Comparison of ENCODE assay signal across 8 mouse cellular contexts in genomic region chr4:86748336-86749291, GRCm38 (mm10). TPM values are rescaled to one million over a fixed set of nuclear protein-coding genes. Genes with fewer than 3 reads are reported as not detected.
DNase-seq lines count a peak whose midpoint lies in the region; ATAC-seq and TF ChIP-seq lines count a peak whose summit lies in the region.

TSS of gene Dennd4c (plus strand) at chr4:86748555.

- no peaks in the 10 kb centered on the region for H3K9me3 ChIP-seq in heart, embryonic 15.5 days (replicated peaks)
- no peaks in the 10 kb centered on the region for H3K9me3 ChIP-seq in liver, embryonic 14.5 days (ENCODE audit: control insufficient read depth, low read length)
- no peaks in the 10 kb centered on the region for H3K9me3 ChIP-seq in neural tube, embryonic 11.5 days (ENCODE audit: control insufficient read depth, low read length)
- no peaks in the 10 kb centered on the region for H3K9me3 ChIP-seq in stomach, postnatal 0 days (ENCODE audit: control insufficient read depth, low read length)

- no peaks in the 10 kb centered on the region for H3K27me3 ChIP-seq in heart, embryonic 15.5 days
- no peaks in the 10 kb centered on the region for H3K27me3 ChIP-seq in liver, embryonic 14.5 days (ENCODE audit: control insufficient read depth, insufficient read depth, low read length)
- no peaks in the 10 kb centered on the region for H3K27me3 ChIP-seq in neural tube, embryonic 11.5 days (ENCODE audit: control insufficient read depth, insufficient read depth, low read length)
- no peaks in the 10 kb centered on the region for H3K27me3 ChIP-seq in stomach, postnatal 0 days (ENCODE audit: control insufficient read depth, insufficient read depth, low read length)

- no peaks in the 10 kb centered on the region for H3K36me3 ChIP-seq in heart, embryonic 15.5 days
- no peaks in the 10 kb centered on the region for H3K36me3 ChIP-seq in liver, embryonic 14.5 days (replicated peaks; ENCODE audit: control insufficient read depth, insufficient read depth, low read depth)
- H3K36me3 ChIP-seq in neural tube, embryonic 11.5 days (ENCODE audit: control insufficient read depth, insufficient read depth, low read length) = no peaks in the 10 kb centered on the region
- no peaks in the 10 kb centered on the region for H3K36me3 ChIP-seq in stomach, postnatal 0 days (ENCODE audit: control insufficient read depth, insufficient read depth, low read length)

- H3K27ac ChIP-seq in heart, embryonic 15.5 days = peak within 1 kb of the TSS; percentile 95
- peak within 1 kb of the TSS; percentile 62 for H3K27ac ChIP-seq in liver, embryonic 14.5 days
- peak within 1 kb of the TSS; percentile 78 for H3K27ac ChIP-seq in neural tube, embryonic 11.5 days (ENCODE audit: low read depth, low read length)
- peak within 1 kb of the TSS; percentile 97 for H3K27ac ChIP-seq in stomach, postnatal 0 days (replicated peaks)

- peaks cover 26% of the 10 kb centered on the region for H3K4me1 ChIP-seq in heart, embryonic 15.5 days (replicated peaks)
- H3K4me1 ChIP-seq in liver, embryonic 14.5 days (replicated peaks; ENCODE audit: control insufficient read depth in 2 of 2, insufficient read depth in 2 of 2, low read length in 1 of 2) = peaks cover 9 to 11% of the 10 kb centered on the region in 2 experiments
- peaks cover 3% of the 10 kb centered on the region; the same call in 1 of the 2 replicates for H3K4me1 ChIP-seq in neural tube, embryonic 11.5 days (ENCODE audit: control insufficient read depth, insufficient read depth, low read length)
- H3K4me1 ChIP-seq in stomach, postnatal 0 days (replicated peaks; ENCODE audit: control insufficient read depth, insufficient read depth) = no peaks in the 10 kb centered on the region

- peak; percentile 81 for ATAC-seq in CD4-positive, CD25-positive, alpha-beta regulatory T cell, adult 4 months
- ATAC-seq in heart, embryonic 15.5 days (replicated peaks; ENCODE audit: insufficient number of reproducible peaks, insufficient read depth, low FRiP score, low read depth) = peak; percentile 98
- peak; percentile 94 for ATAC-seq in liver, embryonic 14.5 days (ENCODE audit: insufficient read depth)
- peak; percentile 96 for ATAC-seq in neural tube, embryonic 11.5 days (ENCODE audit: insufficient read depth, low FRiP score, low TSS enrichment)
- peak; percentile 98 for ATAC-seq in stomach, postnatal 0 days (ENCODE audit: low FRiP score, low TSS enrichment)

- peak within 1 kb of the TSS; percentile 88 for H3K4me2 ChIP-seq in heart, embryonic 15.5 days
- peak within 1 kb of the TSS; percentile 91 for H3K4me2 ChIP-seq in liver, embryonic 14.5 days (ENCODE audit: low read depth)
- peak within 1 kb of the TSS; percentile 89 for H3K4me2 ChIP-seq in neural tube, embryonic 11.5 days (ENCODE audit: low read depth)
- peak within 1 kb of the TSS; percentile 87 for H3K4me2 ChIP-seq in stomach, postnatal 0 days (replicated peaks; ENCODE audit: low read depth)

- WGBS in heart, embryonic 15.5 days = under 1% methylated on average over 73 of the region's 95 CpGs
- under 1% methylated on average over 95 of the region's 95 CpGs for WGBS in liver, embryonic 14.5 days (ENCODE audit: insufficient replicate concordance)
- WGBS in neural tube, embryonic 11.5 days = 0% methylated on average over 79 of the region's 95 CpGs
- WGBS in stomach, postnatal 0 days = under 1% methylated on average over 81 of the region's 95 CpGs

- H3K4me3 ChIP-seq in heart, embryonic 15.5 days = peak within 1 kb of the TSS; percentile 96
- peak within 1 kb of the TSS; percentile 83 to 95 for H3K4me3 ChIP-seq in liver, embryonic 14.5 days (ENCODE audit: insufficient read depth in 1 of 2, low read depth in 2 of 2, low read length in 2 of 2)
- H3K4me3 ChIP-seq in neural tube, embryonic 11.5 days (ENCODE audit: low read depth, low read length) = peak within 1 kb of the TSS; percentile 96
- peak within 1 kb of the TSS; percentile 100 for H3K4me3 ChIP-seq in stomach, postnatal 0 days (ENCODE audit: low read depth, low read length)

- peak within 1 kb of the TSS; percentile 100 for H3K9ac ChIP-seq in heart, embryonic 15.5 days
- H3K9ac ChIP-seq in liver, embryonic 14.5 days (replicated peaks) = peak within 1 kb of the TSS; percentile 92
- peak within 1 kb of the TSS; percentile 93 for H3K9ac ChIP-seq in neural tube, embryonic 11.5 days (ENCODE audit: low read length)
- H3K9ac ChIP-seq in stomach, postnatal 0 days (ENCODE audit: low read length) = peak within 1 kb of the TSS; percentile 98

- no peak for TF ChIP-seq EP300 in liver, embryonic 14.5 days (IDR thresholded peaks at IDR 0.05; ENCODE audit: low read depth)
- TF ChIP-seq EP300 in stomach, postnatal 0 days (optimal IDR thresholded peaks at IDR 0.05) = no peak

- peak; percentile 65 for TF ChIP-seq CTCF in liver, embryonic 14.5 days (IDR thresholded peaks at IDR 0.05; ENCODE audit: low read depth)
- peak; percentile 68 for TF ChIP-seq CTCF in stomach, postnatal 0 days (IDR thresholded peaks at IDR 0.05; ENCODE audit: low read depth)

- peak; percentile 83 for DNase-seq in c-Kit-negative CD71-positive TER-119-positive erythroid progenitor cells, embryonic 14.5 days (ENCODE audit: low read depth, low spot score)
- peak; percentile 87 for DNase-seq in fibroblast of lung, adult 2 months (ENCODE audit: low read depth)
- peak; percentile 98 to 99 for DNase-seq in kidney, postnatal 25 days
- DNase-seq in liver, embryonic 14.5 days (ENCODE audit: low read depth in 3 of 3, low spot score in 3 of 3) = peak; percentile 85 to 87 (median 87)
- DNase-seq in neural tube, embryonic 11.5 days (ENCODE audit: low spot score) = peak; percentile 93
- DNase-seq in stomach, postnatal 0 days (ENCODE audit: low spot score) = peak; percentile 98

RNA-seq across cellular contexts. Expression of gene Dennd4c, which starts in this region (rescaled TPM):
- 1 to 10 TPM; 5.3 to 6.0 TPM for polyA plus RNA-seq in CD4-positive, CD25-positive, alpha-beta regulatory T cell, adult 4 months (2017; shearing (Covaris generic))
- polyA plus RNA-seq in heart, embryonic 15.5 days (2015; fragmentation: Nextera tagmentation; extraction: Ambion mirVana) = 5.2 and 6.5 TPM in 2 replicates
- 2.0 and 2.7 TPM in 2 replicates for polyA plus RNA-seq in liver, embryonic 14.5 days (2012; rRNA removed)
- 2.1 and 2.4 TPM in 2 replicates for polyA plus RNA-seq in liver, embryonic 14.5 days (2014; fragmentation: Nextera tagmentation; extraction: Ambion mirVana)
- polyA plus RNA-seq in neural tube, embryonic 11.5 days (2014; fragmentation: Nextera tagmentation; extraction: Ambion mirVana) = 5.3 and 6.7 TPM in 2 replicates
- 3.5 and 4.2 TPM in 2 replicates for polyA plus RNA-seq in stomach, postnatal 0 days (2015; fragmentation: Nextera tagmentation; extraction: Ambion mirVana)

Comparison
In these comparisons a context has a peak if more than half of its experiments do, and no peak if none do; other contexts are left out.
1. Peak in every context shown above with its lines: DNase-seq, ATAC-seq, H3K4me3 ChIP-seq and H3K27ac ChIP-seq.